Mouse (Mus musculus) spleen, postnatal 36 days (tissue): Measurements from ENCODE around the gene Opcml.

ENCODE experiments used
- DNase-seq, 2 experiments: peaks; one replicate each; pipeline ENCODE4 v3.0.0; 2022; ENCODE audit warnings: low spot score in 2 of 2, mixed read lengths in 1 of 2

Opcml gene

DNA sequence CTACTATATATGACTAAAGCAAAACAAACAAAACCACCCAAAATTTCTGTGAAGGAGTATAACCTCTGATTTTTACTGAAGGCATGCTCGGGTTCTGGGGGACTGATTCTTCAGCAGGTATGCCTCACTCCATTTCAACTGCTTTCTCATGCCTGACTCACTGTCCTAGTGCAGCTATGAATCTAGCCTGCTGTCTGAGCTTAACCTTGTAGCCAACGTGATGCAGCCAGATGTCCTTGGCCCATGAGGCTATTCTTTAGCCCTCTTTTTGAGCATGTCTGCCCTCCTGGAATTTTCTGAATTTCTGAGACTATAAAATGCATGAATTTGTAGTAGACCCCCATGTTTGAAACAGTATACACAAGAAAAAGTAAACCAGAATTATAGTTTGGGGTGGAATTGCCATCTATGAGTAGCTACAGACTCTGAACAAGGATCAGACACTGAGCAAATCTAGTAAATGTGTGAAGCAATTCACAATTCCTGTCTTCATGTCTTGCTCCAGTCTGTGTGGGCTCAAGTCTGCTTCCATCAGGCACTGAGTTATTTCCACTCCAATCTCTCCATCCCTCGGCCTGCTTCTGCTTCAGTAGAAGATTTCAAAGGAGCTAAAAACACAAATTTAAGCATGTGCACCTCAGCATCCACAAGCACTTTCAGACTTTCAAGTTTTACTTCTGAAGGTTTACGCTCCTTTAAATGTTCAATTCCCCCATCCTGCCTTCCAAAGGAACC, 528.6 kb downstream of the Opcml start:
- DNase-seq = no peak

DNA sequence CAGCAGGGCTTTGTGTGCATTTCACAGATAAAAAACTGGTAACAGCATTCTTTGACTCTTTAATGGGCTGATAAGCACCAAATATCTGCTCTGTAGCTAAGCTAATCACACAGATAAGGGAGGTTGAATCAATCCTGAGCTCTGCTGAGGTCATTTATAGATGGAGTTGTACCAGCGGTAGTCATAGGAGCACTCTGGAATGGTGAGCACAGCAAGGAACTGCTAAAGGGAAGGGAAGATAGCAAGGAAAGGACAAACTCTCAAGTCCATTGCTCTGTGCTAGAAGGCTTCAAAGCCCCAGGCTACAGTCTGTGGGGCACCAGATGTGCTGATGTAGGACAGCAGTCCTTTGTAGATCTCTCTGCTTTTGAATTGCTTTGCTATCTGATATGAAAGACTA, 529.2 kb downstream of the Opcml start:
- DNase-seq = no peak

GRCm38 (mm10) chr9:28327985-28328384, 537.4 kb downstream of the Opcml start:
- no peak for DNase-seq

GRCm38 (mm10) chr9:28328434-28328833, 537.9 kb downstream of the Opcml start:
- no peak for DNase-seq

DNA sequence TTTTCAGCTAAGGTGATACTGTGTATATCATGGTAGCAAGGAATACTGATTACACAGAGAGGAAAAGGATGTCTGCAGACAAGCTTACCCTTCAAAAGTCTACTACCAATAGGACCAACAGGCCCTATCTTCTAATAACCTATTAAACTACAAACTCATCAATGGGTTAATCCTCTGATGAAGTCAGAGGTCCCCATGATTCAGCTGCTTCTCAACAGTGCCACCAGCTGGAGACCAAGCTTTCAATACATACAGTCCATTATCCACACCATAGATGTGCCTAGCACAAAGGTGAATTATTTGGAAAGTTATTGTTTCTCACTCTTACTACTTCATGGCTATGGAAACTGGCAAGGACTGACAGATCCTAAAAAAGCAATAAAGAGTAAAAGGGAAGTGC, 538.9 kb downstream of the Opcml start:
- DNase-seq = no peak

GRCm38 (mm10) chr9:28336511-28337208, 546.1 kb downstream of the Opcml start:
- DNase-seq = no peak

- no peak for DNase-seq
Measured at GRCm38 (mm10) chr9:28337837-28338236, 547.3 kb downstream of the Opcml start.

- DNase-seq = no peak
Measured at GRCm38 (mm10) chr9:28354978-28355377, 564.4 kb downstream of the Opcml start.

- DNase-seq = no peak
Measured at GRCm38 (mm10) chr9:28357946-28358345, 567.4 kb downstream of the Opcml start.

DNA sequence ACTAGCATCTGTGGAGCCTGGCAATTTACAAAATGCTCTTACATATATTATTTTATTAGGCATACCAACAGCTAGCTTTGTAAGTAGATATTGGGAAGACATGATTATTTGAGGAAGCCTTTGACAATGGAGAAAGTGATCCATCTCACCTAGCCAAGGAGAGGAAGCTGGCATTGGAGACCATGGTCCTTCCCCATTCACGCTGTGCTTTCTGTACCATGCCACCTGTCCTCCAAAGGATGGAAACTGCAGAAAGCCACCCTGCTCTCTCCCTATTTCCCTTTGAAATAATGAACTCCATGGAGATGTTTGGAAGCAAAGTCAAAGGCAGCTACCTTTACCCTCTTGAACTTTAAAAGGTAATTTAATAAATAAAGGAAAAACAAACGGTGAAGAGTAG, 570.1 kb downstream of the Opcml start:
- DNase-seq = no peak

GRCm38 (mm10) chr9:28364473-28365159, 574.0 kb downstream of the Opcml start:
- no peak for DNase-seq

GRCm38 (mm10) chr9:28365160-28365473, 574.5 kb downstream of the Opcml start:
- DNase-seq = no peak

- DNase-seq = no peak
Measured at GRCm38 (mm10) chr9:28386527-28387175, 596.1 kb downstream of the Opcml start.

GRCm38 (mm10) chr9:28395222-28395621, 604.6 kb downstream of the Opcml start:
- no peak for DNase-seq

DNA sequence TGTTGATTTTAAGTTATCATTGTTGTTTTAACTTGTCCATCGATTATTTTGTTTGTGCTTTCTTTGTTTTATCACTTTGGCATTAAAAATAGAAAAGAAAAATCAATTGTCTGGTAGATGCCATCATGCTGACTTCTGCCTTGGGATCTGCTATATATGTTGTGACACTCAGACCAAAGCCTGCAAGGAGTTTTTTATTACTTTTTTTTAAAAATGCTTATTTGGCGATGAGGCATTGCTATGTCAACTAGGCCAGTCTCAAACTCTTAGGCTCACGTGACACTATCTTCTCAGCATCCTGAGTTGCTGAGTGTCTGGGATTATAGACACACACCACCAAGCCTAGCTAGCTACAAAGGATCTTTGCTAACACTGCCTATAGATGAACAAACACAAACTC, 605.1 kb downstream of the Opcml start:
- DNase-seq = no peak

DNA sequence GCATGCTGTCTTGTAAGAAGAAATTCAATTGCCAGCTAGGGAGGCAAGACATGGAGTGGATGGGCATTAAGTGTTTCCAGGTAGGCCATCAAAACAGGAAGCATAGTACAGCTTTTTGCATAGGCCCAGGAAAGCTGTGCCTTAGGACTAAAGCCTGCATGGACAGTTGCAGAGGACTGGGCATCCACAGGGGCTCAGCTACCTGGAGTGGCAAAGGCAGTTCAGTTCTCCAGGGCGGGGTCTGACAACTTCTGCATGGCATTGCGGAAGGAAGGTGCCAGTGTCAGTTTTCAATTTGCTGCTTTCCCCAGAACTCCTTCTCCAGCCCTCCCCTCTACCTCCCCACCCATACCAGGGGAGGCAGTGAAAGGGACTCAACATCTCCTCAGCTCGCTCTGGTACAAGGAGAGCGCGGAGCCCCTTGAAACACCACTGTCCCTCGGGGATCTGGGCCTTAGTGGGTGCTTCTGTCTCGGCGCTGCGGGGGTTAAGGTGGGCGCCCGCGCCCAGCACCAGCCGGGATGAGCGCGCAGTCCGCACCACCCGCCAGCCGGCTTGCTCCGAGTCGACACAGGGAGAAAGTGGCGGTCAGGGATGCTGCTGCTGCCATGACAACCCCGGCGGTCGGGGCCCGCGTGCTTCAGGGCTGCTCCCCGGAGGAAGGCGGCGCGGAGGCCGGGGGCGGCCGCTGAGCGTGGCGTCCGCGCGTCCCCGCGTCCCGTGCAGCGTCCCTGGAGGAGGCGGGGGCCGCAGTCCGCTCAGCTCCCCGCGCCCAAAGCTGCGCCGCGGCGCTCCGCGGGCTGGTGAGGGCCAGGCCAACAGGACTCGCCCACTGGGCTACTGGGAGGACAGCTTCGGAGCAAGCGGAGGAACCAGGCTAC, 612.4 kb downstream of the Opcml start:
- DNase-seq = no peak

DNA sequence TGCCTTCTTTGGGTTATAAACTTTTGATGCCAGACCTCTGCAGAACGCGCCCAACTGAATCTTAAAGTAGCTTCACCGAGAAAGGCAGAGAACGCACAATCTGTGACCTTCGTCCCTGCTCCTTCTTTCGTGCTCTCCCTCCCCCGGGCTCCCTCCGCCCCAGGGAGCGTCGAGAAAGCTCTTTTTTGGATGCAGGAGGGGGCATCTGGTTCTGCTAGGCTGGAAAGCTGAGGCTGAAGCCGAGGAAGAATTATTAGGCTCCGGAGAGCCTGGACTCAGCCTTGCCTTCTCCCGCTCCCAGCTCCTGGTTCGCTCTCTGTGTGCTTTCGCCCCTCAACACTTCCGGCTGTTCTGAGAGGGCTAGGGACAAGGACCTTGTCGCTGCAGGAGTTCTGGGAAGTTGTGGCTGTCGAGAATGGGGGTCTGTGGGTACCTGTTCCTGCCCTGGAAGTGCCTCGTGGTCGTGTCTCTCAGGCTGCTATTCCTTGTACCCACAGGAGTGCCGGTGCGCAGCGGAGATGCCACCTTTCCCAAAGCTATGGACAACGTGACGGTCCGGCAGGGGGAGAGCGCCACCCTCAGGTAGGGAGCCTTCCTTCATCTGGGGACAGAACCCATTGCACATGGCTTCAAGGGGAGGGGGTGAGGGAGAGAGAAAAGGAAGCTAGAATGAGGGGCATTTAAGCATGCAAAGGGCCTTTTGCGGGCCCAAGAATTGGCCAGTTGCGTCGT, 613.4 kb downstream of the Opcml start:
- no peak for DNase-seq

DNA sequence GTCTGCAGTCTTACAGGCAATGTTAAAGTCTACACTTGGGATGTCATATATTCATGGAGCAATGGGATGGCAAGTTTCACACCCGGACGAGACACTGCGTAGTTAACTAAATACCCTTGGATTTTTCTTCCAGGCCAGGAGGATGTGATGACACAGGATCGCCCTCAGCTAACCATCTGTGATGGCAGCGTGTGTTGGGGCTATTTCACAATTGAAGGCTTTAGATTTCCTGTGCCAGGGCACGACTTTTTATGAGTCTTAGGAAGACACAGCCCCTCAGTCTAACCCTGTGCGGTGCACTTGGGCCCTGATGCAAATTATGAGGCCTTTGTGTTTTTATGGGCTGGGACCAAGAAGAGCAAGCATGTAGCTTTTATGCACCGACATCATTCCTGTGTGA, 614.0 kb downstream of the Opcml start:
- DNase-seq = no peak

DNA sequence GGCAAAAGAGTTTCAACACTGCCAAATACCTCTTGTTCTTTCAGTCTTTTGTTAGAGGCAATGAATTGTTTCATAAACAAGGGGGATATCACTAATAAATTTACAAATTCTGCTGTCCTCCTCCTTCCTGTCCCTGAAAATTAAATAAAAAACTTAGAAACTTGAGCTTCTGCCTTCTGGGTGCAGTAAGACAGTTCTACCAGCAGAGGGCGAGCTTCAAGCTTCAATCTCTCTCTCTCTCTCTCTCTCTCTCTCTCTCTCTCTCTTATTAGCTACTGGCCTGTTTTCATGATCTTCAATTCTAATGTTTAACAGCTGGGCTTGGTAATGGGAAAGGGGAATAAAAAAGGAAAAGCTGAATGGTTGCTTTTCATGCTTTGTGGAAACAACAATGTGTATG, 615.2 kb downstream of the Opcml start:
- no peak for DNase-seq

- DNase-seq = no peak
Measured at GRCm38 (mm10) chr9:28420808-28421207, 630.2 kb downstream of the Opcml start.

- no peak for DNase-seq
Measured at GRCm38 (mm10) chr9:28423407-28423806, 632.8 kb downstream of the Opcml start.
